Mouse (Mus musculus) thymus, adult 2 months (tissue): ENCODE results near the gene Ggps1.
A peak's percentile ranks its signal among the peaks of the same experiment; 100 is the strongest.

Source experiments
- CTCF ChIP-seq: fragments of 200-500 bp; IDR thresholded peaks from 2 replicates; pipeline ENCODE4 v1.5.1; 2012; ENCODE audit warnings: mild to moderate bottlenecking, control low read depth, low read length, moderate library complexity, borderline replicate concordance; ENCODE audit not compliant: control insufficient read depth, poor library complexity, insufficient read depth; ENCODE audit errors: extremely low read depth
- POLR2A ChIP-seq: fragments of 200-500 bp; IDR thresholded peaks from 2 replicates; pipeline ENCODE4 v1.6.1; 2012; ENCODE audit warnings: mild to moderate bottlenecking, low read length, control low read depth, moderate library complexity; ENCODE audit not compliant: control insufficient read depth, poor library complexity, insufficient read depth; ENCODE audit errors: extremely low read depth

GRCm38 (mm10) chr13:14063013-14063941, at the start of gene Ggps1, which contains the start of gene Arid4b:
- peak; percentile 71 for TF ChIP-seq POLR2A
- TF ChIP-seq CTCF: 0 out of 2 replicates have a peak, but pooled peaks have one; percentile 35
